Mouse (Mus musculus) gastrocnemius, postnatal 4 days (tissue): Measurements from ENCODE around the gene Grk5. TPM values are rescaled to one million over a fixed set of nuclear protein-coding genes. Genes with fewer than 3 reads are reported as not detected.

Source experiments
- total RNA-seq, 2 experiments: library from RNA; stranded (reverse); gene quantifications; 2 replicates each; pipeline ENCODE4 v1.2.3; 2021

Gene Grk5
- total RNA-seq, 2 experiments from 2014 or later: 12.9 to 16.0 TPM

Other genes starting within 250 kb of the Grk5 start
- gene Nanos1, start 133.8 kb upstream of the Grk5 start, total RNA-seq: under 1 TPM; 0.70 to 0.76 TPM
- 100 to 1,000 TPM; 123 to 135 TPM for gene Eif3a, start 99.1 kb upstream of the Grk5 start, total RNA-seq
- 10 to 100 TPM; 23.4 to 24.1 TPM for gene Fam45a, start 78.2 kb upstream of the Grk5 start, total RNA-seq
- 1 to 10 TPM; 4.2 to 6.2 TPM for gene Sfxn4, start 28.3 kb upstream of the Grk5 start, total RNA-seq
- 100 to 1,000 TPM; 109 to 115 TPM for gene Prdx3, start 15.2 kb upstream of the Grk5 start, total RNA-seq